Mouse (Mus musculus) stomach, embryonic 16.5 days (tissue): ENCODE data around the gene Chn2. TPM values are rescaled to one million over a fixed set of nuclear protein-coding genes. Genes with fewer than 3 reads are reported as not detected.

ENCODE experiments used
- ATAC-seq: fragments of 200-750 bp; cut with Nextera tagmentation; 2 replicates; pipeline ENCODE4 v1.8.0; 2017; ENCODE audit warnings: moderate number of reproducible peaks, moderate TSS enrichment; ENCODE audit not compliant: insufficient read depth, low FRiP score
- H3K27ac ChIP-seq: fragments of 300-500 bp; sonication (generic); 2 replicates; pipeline ENCODE4 v1.5.1; 2014; ENCODE audit warnings: low read length
- H3K27me3 ChIP-seq: fragments of 300-500 bp; sonication (generic); 2 replicates; pipeline ENCODE4 v1.6.1; 2014; ENCODE audit warnings: low read length, control low read depth, mixed read lengths; ENCODE audit not compliant: control insufficient read depth, insufficient read depth
- H3K36me3 ChIP-seq: fragments of 300-500 bp; sonication (generic); 2 replicates; pipeline ENCODE4 v1.6.1; 2014; ENCODE audit warnings: low read length; ENCODE audit not compliant: control insufficient read depth, insufficient read depth
- H3K4me1 ChIP-seq: fragments of 300-500 bp; sonication (generic); 2 replicates; pipeline ENCODE4 v1.6.1; 2014; ENCODE audit warnings: low read length, control low read depth, mixed read lengths; ENCODE audit not compliant: control insufficient read depth, insufficient read depth
- H3K4me2 ChIP-seq: fragments of 300-500 bp; sonication (generic); 2 replicates; pipeline ENCODE4 v1.6.1; 2014; ENCODE audit warnings: low read depth, low read length, mixed read lengths
- H3K4me3 ChIP-seq: fragments of 300-500 bp; sonication (generic); replicated peaks from 2 replicates; pipeline ENCODE4 v1.5.1; 2014; ENCODE audit warnings: mild to moderate bottlenecking, low read length
- H3K9ac ChIP-seq: fragments of 300-500 bp; sonication (generic); 2 replicates; pipeline ENCODE4 v1.6.1; 2014; ENCODE audit warnings: low read length
- H3K9me3 ChIP-seq: fragments of 300-500 bp; sonication (generic); replicated peaks from 2 replicates; pipeline ENCODE4 v1.6.1; 2016; ENCODE audit warnings: low read length, control low read depth; ENCODE audit not compliant: control insufficient read depth
- WGBS: fragments of 180-500 bp; shearing (Covaris S2); extraction: QIAGEN DNeasy Blood & Tissue Kit; methylation state at CpG from one replicate; pipeline ENCODE4 v1.1.7; 2014; 5-methylcytosine and 5-hydroxymethylcytosine counted together
- polyA plus RNA-seq: library from polyadenylated mRNA; unstranded; fragments of >200 nt; fragmentation: Nextera tagmentation; extraction: Ambion mirVana; gene quantifications from 2 replicates; pipeline ENCODE4 v1.2.1, GENCODE M21; 2015

Chn2 gene
- polyA plus RNA-seq, 1 experiment from 2014 or later = 16.2 TPM

DNA sequence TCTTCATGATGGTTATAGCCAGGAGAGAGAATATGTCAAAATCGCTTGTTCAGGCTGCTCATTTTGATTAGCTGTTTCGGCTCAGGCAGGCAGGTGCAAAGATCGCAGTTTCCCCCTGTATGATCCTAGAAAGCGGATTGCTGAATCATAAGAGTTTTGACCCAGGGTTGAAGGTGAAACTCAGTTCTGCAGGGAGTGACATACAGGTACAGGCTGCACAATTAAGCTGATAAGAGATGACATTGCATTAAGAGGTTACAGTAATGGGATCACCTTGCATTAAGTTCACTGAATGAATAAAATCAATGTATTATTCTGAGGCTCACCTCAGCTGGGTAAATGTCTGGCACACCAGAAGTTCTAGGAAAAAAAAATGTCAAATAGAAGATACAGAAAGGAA, 101.1 kb downstream of the Chn2 start:
- H3K4me2 ChIP-seq = no peak overlapping the region
- H3K4me3 ChIP-seq = no peak overlapping the region
- no peaks in the 10 kb centered on the region for H3K9me3 ChIP-seq
- H3K36me3 ChIP-seq = no peaks in the 10 kb centered on the region
- no peak overlapping the region for H3K9ac ChIP-seq
- no peaks in the 10 kb centered on the region for H3K27me3 ChIP-seq
- no peak overlapping the region for H3K27ac ChIP-seq
- WGBS = 88% methylated on average over 4 of the region's 4 CpGs
- no peak for ATAC-seq
- H3K4me1 ChIP-seq = peaks cover 6% of the 10 kb centered on the region; the same call in 1 of the 2 replicates

DNA sequence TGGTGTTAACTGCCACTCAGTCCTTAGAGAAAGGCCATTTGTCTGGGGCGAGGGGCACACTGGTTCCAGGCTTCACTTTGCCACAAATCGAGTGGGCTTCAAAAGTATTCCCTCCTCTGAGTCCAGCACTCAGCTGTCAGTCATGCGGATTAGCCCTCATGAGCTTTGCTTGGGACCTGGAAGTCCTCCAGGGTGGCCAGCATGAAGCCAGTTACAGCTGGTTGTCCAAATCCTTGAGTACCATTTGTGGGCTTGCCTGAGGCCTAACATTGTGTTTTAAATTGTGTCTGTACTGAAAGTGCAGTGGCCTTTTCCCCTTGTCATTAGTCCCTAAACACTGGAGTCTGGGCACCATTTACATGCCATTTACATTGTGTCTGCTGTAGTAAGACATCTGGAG, 101.8 kb downstream of the Chn2 start:
- Histone ChIP-seq H3K9ac (no peak overlapping the region), H3K9me3 (no peaks in the 10 kb centered on the region), H3K4me3 (no peak overlapping the region), H3K27me3 (no peaks in the 10 kb centered on the region), H3K36me3 (no peaks in the 10 kb centered on the region), H3K4me2 (no peak overlapping the region), H3K4me1 (peaks cover 6% of the 10 kb centered on the region; the same call in 1 of the 2 replicates), H3K27ac (no peak overlapping the region)
- no peak for ATAC-seq
- WGBS = 89% methylated on average over 3 of the region's 3 CpGs

DNA sequence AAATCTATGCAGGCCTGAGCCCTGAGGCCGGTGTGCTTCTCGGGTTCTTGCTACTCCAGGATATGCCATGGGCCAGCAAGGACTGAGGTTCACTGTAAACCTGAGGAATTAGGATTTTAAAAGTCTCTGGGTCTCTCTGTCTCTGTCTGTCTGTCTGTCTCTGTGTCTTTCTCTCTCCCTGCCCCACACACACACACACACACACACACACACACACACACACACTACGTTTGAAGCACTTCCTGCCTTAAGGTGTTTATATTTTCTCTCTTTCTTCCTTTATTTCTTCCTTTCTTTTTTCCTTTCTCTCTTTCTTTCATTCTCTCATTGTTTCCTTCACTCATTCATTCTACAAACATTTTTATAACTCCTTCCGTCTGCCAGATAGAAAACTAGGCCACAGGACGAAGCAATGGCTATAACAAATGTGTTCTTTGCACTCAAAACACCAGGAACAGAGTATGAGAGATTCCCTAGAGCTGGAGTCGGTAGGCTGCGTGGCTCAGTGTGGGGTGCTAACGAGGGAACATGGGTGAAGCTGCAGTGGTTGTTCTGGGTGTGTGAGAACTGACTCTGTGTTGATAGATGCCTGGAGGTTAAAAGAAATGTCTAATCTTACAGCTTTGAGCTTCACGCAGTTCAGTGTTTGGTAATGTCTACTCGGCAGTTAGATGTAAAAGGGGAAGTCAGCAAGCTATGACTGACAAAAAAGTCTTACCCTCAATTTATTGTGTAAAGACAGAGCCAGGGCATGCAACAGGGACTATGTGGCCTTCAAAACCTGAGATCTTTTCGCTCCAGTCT, 103.7 kb downstream of the Chn2 start:
- Histone ChIP-seq H3K9ac (no peak overlapping the region), H3K4me1 (peaks cover 9% of the 10 kb centered on the region; the same call in 1 of the 2 replicates), H3K27me3 (no peaks in the 10 kb centered on the region), H3K36me3 (no peaks in the 10 kb centered on the region), H3K4me3 (no peak overlapping the region), H3K9me3 (no peaks in the 10 kb centered on the region), H3K4me2 (no peak overlapping the region), H3K27ac (peak overlapping the region; percentile 7; the same call in 1 of the 2 replicates)
- ATAC-seq = no peak
- 66% methylated on average over 11 of the region's 11 CpGs for WGBS

DNA sequence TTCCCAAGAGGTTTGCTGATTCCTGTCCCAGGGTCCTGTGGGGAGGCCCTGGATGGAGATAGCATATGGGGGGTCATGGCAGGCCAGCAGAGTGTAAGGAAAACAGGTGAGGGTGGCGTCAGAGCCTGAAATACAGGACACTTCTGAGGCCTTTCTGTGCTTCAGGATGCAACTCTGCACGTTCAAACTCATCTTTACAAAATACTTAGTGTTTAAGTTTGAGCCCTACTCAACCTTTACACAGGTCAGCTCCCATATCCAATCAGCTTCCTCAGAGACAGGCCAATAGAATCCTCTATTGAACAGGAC, 104.3 kb downstream of the Chn2 start:
- Histone ChIP-seq H3K4me3 (no peak overlapping the region), H3K36me3 (no peaks in the 10 kb centered on the region), H3K4me2 (no peak overlapping the region), H3K4me1 (peaks cover 9% of the 10 kb centered on the region; the same call in 1 of the 2 replicates), H3K27me3 (no peaks in the 10 kb centered on the region), H3K9ac (no peak overlapping the region), H3K9me3 (no peaks in the 10 kb centered on the region), H3K27ac (no peak overlapping the region)
- WGBS = 78% methylated on average over 2 of the region's 2 CpGs
- ATAC-seq = no peak

DNA sequence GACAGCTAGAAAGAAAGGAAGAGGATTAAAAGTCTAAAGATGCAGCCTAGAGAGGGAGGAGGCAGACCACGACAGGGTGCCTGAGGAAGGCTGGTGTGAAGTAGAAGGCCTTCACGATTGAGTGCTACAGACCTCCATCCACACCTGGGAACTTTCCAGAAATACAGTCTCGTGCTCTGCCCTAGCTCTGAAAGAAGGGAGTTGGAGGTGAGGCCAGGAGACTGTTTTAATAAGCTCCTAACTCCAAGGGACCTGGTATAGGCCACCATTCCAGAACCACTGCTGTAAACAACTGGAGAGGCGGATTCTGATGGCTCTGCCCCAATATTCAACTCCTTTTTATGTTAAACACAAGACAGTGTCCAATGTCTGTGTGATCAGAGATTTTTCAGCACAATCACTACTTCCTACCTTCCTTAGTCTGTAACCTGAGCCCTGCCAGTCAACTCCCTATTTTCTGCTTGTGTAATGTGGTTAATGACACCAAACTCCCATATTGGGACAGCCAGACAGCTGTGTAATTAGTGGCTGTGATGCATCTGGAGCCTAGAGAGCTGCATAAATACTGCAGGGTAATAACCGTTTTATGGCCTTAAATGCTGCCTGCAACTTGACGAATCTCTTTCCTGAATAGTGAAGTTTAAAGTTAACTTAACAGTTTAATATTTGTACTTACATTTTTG, 109.6 kb downstream of the Chn2 start:
- Histone ChIP-seq H3K9ac (no peak overlapping the region), H3K27me3 (no peaks in the 10 kb centered on the region), H3K4me1 (peaks cover 6% of the 10 kb centered on the region; the same call in 1 of the 2 replicates), H3K9me3 (no peaks in the 10 kb centered on the region), H3K36me3 (no peaks in the 10 kb centered on the region), H3K4me3 (no peak overlapping the region), H3K4me2 (no peak overlapping the region), H3K27ac (peak overlapping the region; percentile 80; the same call in 1 of the 2 replicates)
- ATAC-seq = no peak
- WGBS = 56% methylated on average over 6 of the region's 6 CpGs

DNA sequence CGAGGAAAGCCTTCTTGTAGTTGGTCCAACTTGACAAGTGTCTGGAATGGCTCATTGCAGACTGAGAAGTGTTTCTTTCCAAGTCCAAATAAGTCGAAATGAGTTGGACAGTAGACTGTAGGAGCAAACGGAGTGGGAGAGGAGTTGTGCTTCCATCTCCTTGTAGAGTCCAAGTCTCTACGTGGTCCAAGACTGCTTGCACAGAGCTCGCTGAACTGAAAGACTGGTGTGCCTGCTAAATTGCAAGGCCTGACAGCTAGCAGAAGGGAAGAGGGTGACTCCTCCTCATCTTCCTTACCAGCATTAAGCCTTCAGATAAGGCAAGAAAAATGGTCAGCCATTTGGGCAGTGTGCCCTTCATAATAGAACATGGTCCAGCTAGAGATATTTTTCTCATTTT, 111.5 kb downstream of the Chn2 start:
- H3K4me1 ChIP-seq = peaks cover 6% of the 10 kb centered on the region; the same call in 1 of the 2 replicates
- no peaks in the 10 kb centered on the region for H3K9me3 ChIP-seq
- ATAC-seq = peak; percentile 88
- H3K4me2 ChIP-seq = no peak overlapping the region
- H3K9ac ChIP-seq = no peak overlapping the region
- H3K36me3 ChIP-seq = no peaks in the 10 kb centered on the region
- H3K27me3 ChIP-seq = no peaks in the 10 kb centered on the region
- 51% methylated on average over 5 of the region's 5 CpGs for WGBS
- peak overlapping the region; percentile 78; the same call in 1 of the 2 replicates for H3K27ac ChIP-seq
- no peak overlapping the region for H3K4me3 ChIP-seq

DNA sequence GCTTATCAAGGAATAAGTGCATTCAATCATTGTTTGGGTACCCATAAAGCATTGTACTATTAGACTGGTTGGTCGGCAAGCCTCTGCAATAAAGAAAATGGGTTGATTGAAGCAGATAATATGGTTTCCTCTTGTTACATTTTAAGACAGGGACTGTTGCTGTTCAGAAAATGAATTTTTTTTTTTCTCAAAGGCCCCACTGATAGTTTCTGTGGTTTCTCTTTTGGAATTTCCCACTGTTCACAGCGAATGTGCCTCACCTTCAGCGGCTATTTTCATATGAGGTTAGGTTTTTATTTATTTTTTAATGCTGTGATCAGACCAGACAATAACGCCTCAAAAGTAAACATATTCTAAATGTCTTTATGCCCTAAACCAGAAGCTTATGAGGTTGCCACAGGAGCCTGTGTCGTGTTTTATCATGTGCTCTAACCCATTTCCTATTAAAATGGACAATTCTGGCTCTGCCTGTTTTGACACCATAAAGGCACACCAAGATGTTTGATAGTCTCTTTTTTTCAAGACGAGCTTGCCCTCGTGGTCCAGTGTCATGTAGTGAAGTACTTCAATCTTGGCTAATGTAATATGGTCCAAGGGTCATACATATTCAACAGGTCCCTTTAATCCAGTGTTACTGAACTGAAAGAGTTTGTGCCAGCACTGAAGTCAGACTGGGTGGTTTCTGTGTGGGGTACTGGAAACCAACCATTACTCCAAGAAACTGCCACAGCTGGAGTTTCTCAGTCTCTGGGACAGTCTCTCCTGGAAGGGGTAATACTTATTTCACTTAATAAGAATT, 112.3 kb downstream of the Chn2 start:
- ATAC-seq = no peak

DNA sequence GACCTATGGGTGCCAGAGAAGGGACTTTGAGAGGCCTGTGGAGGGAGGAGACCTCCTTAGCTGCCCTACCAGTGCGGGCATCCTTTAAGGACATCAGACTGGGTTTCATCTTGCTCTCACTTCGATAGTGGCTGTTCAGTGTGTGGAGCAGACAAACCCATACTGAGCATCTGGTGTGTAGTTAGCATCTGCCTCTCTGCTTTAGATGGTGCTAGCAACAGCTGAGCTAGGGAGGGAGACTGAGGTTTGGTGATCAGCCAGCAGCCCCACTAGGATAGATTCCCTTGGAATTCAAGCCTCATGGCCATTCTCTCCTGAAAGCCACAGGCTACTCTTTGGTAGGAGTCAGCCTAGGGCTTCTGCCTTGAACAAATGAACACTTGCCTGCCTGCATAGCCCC, 117.7 kb downstream of the Chn2 start:
- Histone ChIP-seq H3K27me3 (no peaks in the 10 kb centered on the region), H3K27ac (no peak overlapping the region), H3K36me3 (no peaks in the 10 kb centered on the region), H3K9me3 (no peaks in the 10 kb centered on the region), H3K4me2 (no peak overlapping the region), H3K4me1 (peaks cover 14% of the 10 kb centered on the region), H3K4me3 (no peak overlapping the region), H3K9ac (no peak overlapping the region)
- WGBS = 88% methylated on average over 2 of the region's 2 CpGs
- ATAC-seq = no peak

More for the DNA sequence above, 112.3 kb downstream of the Chn2 start:
- no peaks in the 10 kb centered on the region for H3K27me3 ChIP-seq
- no peaks in the 10 kb centered on the region for H3K9me3 ChIP-seq
- no peak overlapping the region for H3K4me2 ChIP-seq
- 58% methylated on average over 7 of the region's 7 CpGs for WGBS
- H3K4me1 ChIP-seq = peaks cover 3% of the 10 kb centered on the region; the same call in 1 of the 2 replicates
- peak overlapping the region; percentile 61; the same call in 1 of the 2 replicates for H3K27ac ChIP-seq
- H3K36me3 ChIP-seq = no peaks in the 10 kb centered on the region
- no peak overlapping the region for H3K9ac ChIP-seq
- no peak overlapping the region for H3K4me3 ChIP-seq
